Mouse (Mus musculus) splenic B cell, adult 2 months (primary cell): Measurements from ENCODE around the gene Asxl2.
"Not testable (repeated sequence)": the region's sequence is repeated elsewhere in the genome, so short reads cannot be mapped to it uniquely, and the experiment has no call there.

Experiments
- DNase-seq: peaks from one replicate; pipeline ENCODE4 v3.0.0-alpha.2; 2011; ENCODE audit warnings: low read depth, low spot score
- H3K27me3 ChIP-seq: 2 replicates; pipeline ENCODE4 v1.6.1; 2012; ENCODE audit warnings: mild to moderate bottlenecking, low read length, moderate library complexity, mixed read lengths; ENCODE audit not compliant: control insufficient read depth, poor library complexity, insufficient read depth, severe bottlenecking
- H3K36me3 ChIP-seq: 2 replicates; pipeline ENCODE4 v1.6.1; 2012; ENCODE audit warnings: mild to moderate bottlenecking, low read length, moderate library complexity, mixed read lengths; ENCODE audit not compliant: control insufficient read depth, poor library complexity, insufficient read depth, severe bottlenecking

The Asxl2 gene

DNA sequence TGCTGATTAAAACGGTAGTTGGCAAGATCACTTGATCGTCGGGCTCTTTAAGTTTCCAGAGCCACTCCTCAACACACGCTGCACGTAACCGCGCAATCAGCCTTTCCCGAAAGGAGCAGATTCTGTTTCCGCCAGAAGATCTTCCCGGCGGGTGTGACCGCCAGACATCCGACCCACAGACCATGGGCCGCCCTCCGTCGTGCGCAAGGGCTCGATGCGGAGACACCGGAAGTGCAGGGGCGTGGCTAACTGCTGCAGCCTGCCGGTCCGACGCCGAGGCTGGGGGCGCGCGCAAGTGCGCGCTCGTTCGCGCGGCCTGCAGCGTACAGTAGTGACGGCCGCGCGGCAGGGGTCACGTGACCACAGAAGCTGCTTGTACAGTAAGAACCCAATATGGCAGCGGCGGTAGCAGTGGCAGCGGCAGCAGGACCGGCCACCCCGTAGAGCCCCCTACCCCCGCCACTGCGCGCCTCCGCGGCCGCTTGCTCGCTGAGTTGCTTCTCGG is at the start of gene Asxl2:
Asxl2 (plus strand) TSS at position 328 of the 505 bp plus-strand sequence.
- Histone ChIP-seq H3K36me3 (peaks cover 3% of the 10 kb centered on the region; the same call in 1 of the 2 replicates), H3K27me3 (no peaks in the 10 kb centered on the region)
- peak; percentile 99 for DNase-seq

DNA sequence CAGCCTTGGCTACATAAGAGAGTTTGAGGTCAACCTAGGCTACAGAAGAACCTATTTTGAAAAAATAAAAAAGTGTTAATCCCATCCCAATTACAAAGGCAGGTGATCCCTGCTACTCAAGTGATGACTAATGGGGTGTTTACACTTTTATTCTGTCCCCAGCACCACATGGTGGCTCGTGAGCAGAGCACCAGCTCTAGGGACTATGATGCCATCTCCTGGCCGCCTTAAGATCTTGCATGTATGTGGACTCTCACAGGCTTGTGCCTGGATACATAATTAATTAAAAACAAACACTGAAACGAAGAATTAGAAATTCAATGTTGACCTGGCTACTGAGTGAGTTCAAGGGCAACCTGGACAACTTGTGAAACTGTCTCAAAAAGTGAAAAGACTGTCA is 49.5 kb upstream of the Asxl2 start:
- H3K27me3 ChIP-seq, result no peaks in the 10 kb centered on the region
- peak; percentile 56 for DNase-seq
- no peaks in the 10 kb centered on the region; the same call in 1 of the 2 replicates for H3K36me3 ChIP-seq

DNA sequence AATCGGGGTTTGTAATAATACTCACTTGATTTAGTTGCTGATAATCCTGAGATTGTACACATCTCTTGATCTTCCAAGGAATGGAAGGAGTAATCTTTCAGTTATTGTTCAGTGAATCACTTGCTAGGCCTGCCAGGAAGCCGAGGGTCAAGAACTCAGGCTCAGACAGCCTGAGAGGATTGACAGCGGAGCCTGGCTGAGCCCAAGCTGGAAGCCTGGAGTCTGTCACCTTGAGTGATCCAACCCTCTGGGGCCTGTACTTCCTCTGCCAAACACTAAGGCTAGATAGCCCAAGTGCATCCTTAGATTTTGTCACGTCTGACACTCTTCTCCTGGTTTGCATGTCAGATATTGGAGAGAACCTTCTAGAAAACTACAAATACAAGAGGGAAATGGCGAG is 48.9 kb upstream of the Asxl2 start:
- DNase-seq, result no peak
- H3K36me3 ChIP-seq, result no peaks in the 10 kb centered on the region; the same call in 1 of the 2 replicates

DNA sequence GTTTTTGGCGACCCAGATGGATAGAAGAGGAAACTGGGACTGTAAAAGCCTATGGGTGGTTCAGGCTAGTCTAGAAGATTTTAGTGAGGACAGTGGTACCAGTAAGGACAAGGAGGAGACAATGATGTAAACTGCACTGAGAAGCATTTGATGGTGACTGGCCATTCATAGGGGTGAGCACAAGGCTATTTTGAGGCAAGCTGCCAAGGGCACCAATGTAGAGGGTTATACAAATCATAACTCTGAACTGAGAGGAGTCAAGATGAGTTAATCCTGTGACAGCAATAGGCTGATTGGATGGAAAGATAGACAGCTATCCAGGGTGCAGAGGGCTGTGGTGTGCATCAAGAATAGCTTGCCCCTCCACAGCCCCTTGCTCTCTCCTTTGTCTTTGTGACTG is 41.8 kb upstream of the Asxl2 start:
- no peaks in the 10 kb centered on the region for H3K27me3 ChIP-seq
- no peak for DNase-seq

More for the DNA sequence above, 48.9 kb upstream of the Asxl2 start:
- H3K27me3 ChIP-seq, result no peaks in the 10 kb centered on the region

DNA sequence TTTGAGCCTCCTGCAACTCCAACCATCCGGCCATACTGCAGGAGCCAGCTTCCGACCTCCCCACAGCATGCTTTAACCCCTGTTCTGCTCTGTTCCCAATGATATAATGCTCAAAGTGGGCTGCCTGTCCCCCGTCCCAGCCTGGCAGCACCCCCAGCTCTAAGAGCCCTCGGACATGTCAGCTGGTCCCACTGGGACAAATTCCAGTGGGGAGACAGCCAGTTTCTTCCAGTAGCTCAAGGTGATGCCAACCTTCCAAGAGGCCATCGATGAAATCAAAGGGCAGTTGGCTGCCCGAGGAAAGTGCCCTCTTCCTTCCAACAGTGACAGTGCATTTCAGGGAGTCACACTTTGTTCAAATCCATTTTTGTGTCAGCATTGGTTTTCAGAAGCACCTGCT is 41.4 kb upstream of the Asxl2 start:
- no peak for DNase-seq
- no peaks in the 10 kb centered on the region for H3K27me3 ChIP-seq
- no peaks in the 10 kb centered on the region; the same call in 1 of the 2 replicates for H3K36me3 ChIP-seq

More for the DNA sequence above, 41.8 kb upstream of the Asxl2 start:
- no peaks in the 10 kb centered on the region; the same call in 1 of the 2 replicates for H3K36me3 ChIP-seq

DNA sequence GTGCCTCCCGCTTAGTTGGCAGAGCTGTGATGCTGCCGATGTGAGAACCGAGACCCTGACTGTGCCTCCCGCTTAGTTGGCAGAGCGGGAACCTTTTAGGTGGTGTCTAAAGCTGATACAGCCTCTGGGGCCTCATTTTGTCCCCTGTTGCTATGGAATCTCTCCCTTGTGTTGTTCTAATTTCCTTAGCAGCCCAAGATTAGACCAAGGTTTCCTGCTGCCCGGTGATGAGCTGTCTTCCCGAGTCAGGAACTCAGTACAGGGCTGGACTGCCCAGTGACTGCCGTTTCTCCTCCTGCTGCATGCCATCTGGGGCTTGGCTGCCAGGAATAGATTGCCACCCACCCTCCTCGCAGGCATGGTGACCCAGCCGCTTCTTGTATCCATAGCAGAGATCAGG is 40.7 kb upstream of the Asxl2 start:
- no peaks in the 10 kb centered on the region; the same call in none of the 2 replicates for H3K36me3 ChIP-seq
- H3K27me3 ChIP-seq, result no peaks in the 10 kb centered on the region
- DNase-seq, result no peak

DNA sequence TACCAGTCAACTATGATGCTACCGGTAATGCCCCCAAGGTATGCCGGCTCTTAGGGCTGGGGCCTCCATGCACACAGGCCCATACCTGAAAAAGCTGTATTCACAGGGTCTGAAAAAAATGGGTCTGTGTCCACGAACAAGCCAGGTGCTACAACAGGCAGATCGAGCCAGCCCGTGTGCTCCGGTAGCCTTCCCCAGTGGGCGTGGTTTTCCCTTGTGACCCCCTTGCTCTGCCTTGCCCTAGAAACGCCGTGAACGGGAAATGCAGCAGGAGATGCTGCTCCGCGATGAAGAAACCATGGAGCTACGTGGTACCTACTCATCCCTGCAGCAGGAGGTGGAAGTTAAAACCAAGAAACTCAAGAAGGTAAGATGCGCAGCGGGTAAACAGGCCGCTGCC is 38.8 kb upstream of the Asxl2 start:
- Histone ChIP-seq H3K27me3 (no peaks in the 10 kb centered on the region), H3K36me3 (no peaks in the 10 kb centered on the region; the same call in 1 of the 2 replicates)

DNA sequence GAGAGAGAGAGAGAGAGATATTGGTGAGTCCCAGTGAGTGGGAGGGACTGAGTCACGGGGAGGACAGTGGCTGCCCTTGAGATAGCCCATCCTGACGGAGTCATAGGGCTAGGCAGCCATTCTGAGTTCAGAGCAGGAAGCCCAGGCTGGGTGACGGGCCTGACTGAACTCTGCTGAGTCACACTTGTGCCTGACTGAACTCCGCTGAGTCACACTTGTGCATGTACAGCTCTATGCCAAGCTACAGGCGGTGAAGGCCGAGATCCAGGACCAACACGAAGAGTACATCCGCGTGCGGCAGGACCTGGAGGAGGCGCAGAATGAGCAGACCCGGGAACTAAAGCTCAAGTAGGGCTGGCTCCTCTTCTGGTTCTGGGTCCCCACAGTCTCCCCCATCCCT is 37.3 kb upstream of the Asxl2 start:
- DNase-seq, result no peak
- H3K27me3 ChIP-seq, result no peaks in the 10 kb centered on the region
- H3K36me3 ChIP-seq, result no peaks in the 10 kb centered on the region; the same call in 1 of the 2 replicates

More for the DNA sequence above, 38.8 kb upstream of the Asxl2 start:
- DNase-seq, result no peak

DNA sequence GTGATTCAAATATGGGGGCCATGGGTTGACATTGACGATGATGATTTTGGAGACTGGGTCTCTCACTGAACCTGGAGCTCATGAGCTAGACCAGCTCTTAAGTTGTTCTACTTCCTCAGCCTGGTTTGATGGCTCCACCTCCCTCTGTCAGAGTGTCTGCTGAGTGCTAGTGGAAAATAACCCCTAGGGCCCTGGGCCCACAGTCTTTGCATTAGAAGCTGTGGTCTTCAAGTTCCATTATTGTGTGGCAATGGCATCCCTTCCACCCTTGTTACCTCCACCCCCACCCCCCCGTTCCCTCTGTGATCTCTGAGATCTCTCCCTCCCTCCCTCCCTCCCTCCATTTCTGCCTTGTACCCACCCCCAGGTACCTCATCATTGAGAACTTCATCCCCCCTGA is 36.6 kb upstream of the Asxl2 start:
- Histone ChIP-seq H3K36me3 (no peaks in the 10 kb centered on the region; the same call in 1 of the 2 replicates), H3K27me3 (no peaks in the 10 kb centered on the region)
- no peak for DNase-seq

DNA sequence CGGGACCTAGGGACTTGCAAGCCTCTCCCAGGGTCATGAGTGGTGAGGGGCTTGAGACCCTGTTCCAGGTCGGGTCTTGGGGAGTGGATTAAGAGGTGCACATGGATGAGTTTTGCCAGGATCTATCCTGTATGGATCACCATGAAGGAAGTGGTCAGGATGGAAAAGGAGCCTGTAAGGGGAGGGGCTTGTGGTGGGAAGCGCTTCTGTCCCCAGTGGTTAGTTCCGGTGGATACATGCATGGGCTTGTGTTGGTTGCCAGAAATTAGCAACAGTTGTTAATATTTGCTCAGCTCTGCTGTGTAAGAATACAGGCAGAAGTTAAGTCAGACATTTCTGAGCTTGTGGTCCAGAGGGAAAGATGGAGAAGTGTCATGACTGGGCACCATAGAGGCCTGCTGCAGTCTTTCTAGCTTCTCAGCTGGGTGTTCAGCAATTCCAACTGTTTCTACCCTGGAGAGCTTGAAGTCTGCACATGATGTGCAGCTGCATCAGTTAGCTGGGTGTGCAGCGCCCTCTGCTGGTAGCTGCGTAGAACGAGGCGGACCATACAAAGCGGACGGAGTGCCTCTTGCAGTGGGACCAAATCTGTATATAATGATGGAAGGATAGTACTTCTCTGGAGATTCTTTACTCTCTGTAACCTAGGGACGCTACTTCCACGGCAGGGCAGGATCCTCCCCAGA is 35.9 kb upstream of the Asxl2 start:
- no peaks in the 10 kb centered on the region; the same call in 1 of the 2 replicates for H3K36me3 ChIP-seq
- H3K27me3 ChIP-seq, result no peaks in the 10 kb centered on the region
- DNase-seq, result peak; percentile 83

DNA sequence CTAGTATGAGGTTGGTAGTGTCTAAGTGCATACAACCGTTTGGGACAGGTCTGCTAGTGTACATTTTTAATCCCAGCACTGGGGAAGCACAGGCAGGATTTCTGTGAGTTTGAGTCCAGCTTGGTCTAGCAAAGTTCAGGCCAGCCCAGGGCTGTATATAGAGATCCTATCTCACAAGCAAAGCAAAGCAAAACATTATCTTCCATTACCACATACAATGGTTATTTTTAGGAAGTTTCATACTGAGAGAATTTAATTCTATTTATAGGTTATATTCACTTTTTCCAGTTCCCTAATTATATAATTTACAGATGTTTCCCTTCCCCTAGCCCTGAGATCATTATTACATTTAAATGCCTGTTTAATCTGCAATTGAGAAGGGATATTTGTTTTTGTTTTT is 35.4 kb upstream of the Asxl2 start:
- no peaks in the 10 kb centered on the region; the same call in 1 of the 2 replicates for H3K36me3 ChIP-seq
- DNase-seq, result no peak
- no peaks in the 10 kb centered on the region for H3K27me3 ChIP-seq

DNA sequence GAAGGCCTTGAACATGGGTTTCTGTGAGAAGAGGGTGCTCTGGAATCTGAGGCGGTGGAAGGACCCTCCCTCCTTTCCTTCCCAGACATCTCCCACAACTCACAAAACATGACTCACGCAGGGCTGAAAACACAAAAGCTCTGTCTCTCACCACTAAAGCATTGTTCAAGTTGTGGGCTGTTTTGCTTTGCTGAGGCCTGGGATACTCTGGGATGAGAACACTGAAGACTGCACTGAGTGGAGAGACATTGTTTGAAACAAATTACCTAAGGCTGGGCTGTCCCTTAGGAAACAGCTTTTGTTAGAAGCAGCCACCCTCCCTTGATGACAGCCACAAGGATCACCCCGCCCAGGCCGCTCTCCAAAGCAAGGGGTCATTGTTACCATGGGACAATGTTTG is 33.5 kb upstream of the Asxl2 start:
- no peak for DNase-seq
- H3K36me3 ChIP-seq, result no peaks in the 10 kb centered on the region; the same call in 1 of the 2 replicates
- no peaks in the 10 kb centered on the region for H3K27me3 ChIP-seq

DNA sequence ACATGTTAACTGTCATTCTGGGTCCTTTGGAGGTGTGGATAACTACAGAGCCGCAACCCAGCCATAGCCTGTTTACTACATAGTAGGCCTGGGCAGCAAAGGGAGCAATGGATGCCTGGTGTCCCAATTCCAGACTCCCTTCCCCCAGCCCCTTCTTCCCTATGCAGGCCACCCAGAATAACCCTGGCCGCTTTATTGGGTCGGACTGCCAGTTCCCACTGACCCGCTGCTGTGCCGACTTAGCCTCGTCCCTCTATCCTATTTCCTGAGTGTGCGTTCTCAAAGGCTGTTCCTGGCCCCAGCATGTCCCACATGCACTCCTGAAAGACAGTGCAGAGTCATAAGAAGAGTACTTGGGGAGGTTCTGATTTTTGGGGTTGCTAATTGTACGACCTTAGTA is 29.7 kb upstream of the Asxl2 start:
- no peaks in the 10 kb centered on the region for H3K27me3 ChIP-seq
- H3K36me3 ChIP-seq, result no peaks in the 10 kb centered on the region
- no peak for DNase-seq

DNA sequence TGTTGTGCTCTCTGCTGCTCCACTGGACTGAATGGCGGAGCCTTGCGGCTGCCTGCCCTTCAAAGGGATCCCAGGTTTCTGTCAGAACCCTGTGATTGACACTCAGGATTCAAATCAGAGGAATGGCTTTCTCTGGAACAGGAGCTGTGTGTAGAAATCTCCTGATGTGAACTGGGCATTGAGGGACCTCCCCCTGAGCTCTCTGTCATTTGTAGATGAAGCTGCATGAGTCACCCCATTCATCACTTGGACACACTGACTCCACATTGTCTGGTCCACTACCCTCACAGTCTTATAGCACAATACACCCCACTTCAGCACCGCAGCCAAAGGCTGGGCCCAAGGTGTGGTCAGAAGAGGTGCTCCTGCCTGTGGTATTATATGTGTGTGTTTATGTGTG is 21.0 kb upstream of the Asxl2 start:
- DNase-seq, H3K36me3 ChIP-seq, H3K27me3 ChIP-seq: not testable (repeated sequence)

DNA sequence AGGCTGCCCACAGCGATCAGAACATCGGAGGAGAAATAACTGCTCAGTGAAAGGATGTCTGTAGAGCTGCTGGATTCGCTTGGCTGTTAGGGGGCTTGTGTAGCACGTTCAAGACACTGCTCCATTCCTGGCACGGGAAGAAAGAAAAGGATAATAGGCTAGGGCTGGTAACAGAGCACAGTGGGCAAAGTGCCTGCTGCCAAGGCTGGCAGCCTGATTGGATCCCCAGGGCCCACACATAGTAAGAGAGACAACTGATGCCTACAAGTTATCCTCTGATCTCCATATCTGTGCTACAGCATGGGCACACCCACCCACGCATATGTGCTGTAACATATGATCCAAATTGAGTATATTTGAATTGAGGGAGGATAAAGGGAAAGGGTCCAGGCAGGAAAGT is 20.1 kb upstream of the Asxl2 start:
- H3K27me3 ChIP-seq, result no peaks in the 10 kb centered on the region
- DNase-seq, result no peak
- H3K36me3 ChIP-seq, result peaks cover 9% of the 10 kb centered on the region
